Mouse (Mus musculus): ENCODE measurements around the gene Icmt. TPM values are rescaled to one million over a fixed set of nuclear protein-coding genes. Genes with fewer than 3 reads are reported as not detected.

The Icmt gene
- polyA plus RNA-seq, 1 experiment from 2014 or later: 20.7 TPM

GRCm38 (mm10) chr4:152305991-152306390 is 9.0 kb downstream of the Icmt start:
- H3K27ac ChIP-seq (ENCODE audit: low read length): no peak overlapping the region
- no peaks in the 10 kb centered on the region; the same call in 1 of the 2 replicates for H3K27me3 ChIP-seq (replicated peaks; ENCODE audit: control insufficient read depth, insufficient read depth, low read length)
- H3K36me3 ChIP-seq (ENCODE audit: control insufficient read depth, insufficient read depth): peaks cover 17% of the 10 kb centered on the region
- ATAC-seq: no peak
- H3K4me2 ChIP-seq (ENCODE audit: low read length): no peak overlapping the region
- H3K4me3 ChIP-seq (replicated peaks; ENCODE audit: low read length): no peak overlapping the region
- H3K9me3 ChIP-seq (ENCODE audit: control insufficient read depth, low read length): no peaks in the 10 kb centered on the region
- H3K4me1 ChIP-seq (replicated peaks; ENCODE audit: control insufficient read depth, insufficient read depth, low read length): no peaks in the 10 kb centered on the region
- WGBS: 91% methylated on average over 6 of the region's 6 CpGs
- H3K9ac ChIP-seq (replicated peaks; ENCODE audit: low read depth, low read length): no peak overlapping the region

- Histone ChIP-seq H3K4me1 (replicated peaks; ENCODE audit: control insufficient read depth, insufficient read depth, low read length) (no peaks in the 10 kb centered on the region), H3K9me3 (ENCODE audit: control insufficient read depth, low read length) (no peaks in the 10 kb centered on the region), H3K27ac (ENCODE audit: low read length) (no peak overlapping the region), H3K9ac (replicated peaks; ENCODE audit: low read depth, low read length) (no peak overlapping the region), H3K4me2 (ENCODE audit: low read length) (no peak overlapping the region), H3K36me3 (ENCODE audit: control insufficient read depth, insufficient read depth) (peaks cover 17% of the 10 kb centered on the region), H3K27me3 (replicated peaks; ENCODE audit: control insufficient read depth, insufficient read depth, low read length) (peaks cover 14% of the 10 kb centered on the region), H3K4me3 (replicated peaks; ENCODE audit: low read length) (no peak overlapping the region)
- ATAC-seq: no peak
- 85% methylated on average over 9 of the region's 9 CpGs for WGBS
Observed at GRCm38 (mm10) chr4:152307542-152307941, 10.5 kb downstream of the Icmt start.

- no peak for ATAC-seq
- WGBS: 3% methylated on average over 14 of the region's 14 CpGs
- H3K4me1 ChIP-seq (replicated peaks; ENCODE audit: control insufficient read depth, insufficient read depth, low read length): peaks cover 12% of the 10 kb centered on the region
- H3K4me2 ChIP-seq (ENCODE audit: low read length): peak overlapping the region; percentile 52; the same call in 1 of the 2 replicates
- H3K27me3 ChIP-seq (replicated peaks; ENCODE audit: control insufficient read depth, insufficient read depth, low read length): peaks cover 55% of the 10 kb centered on the region
- no peaks in the 10 kb centered on the region for H3K9me3 ChIP-seq (ENCODE audit: control insufficient read depth, low read length)
- H3K36me3 ChIP-seq (ENCODE audit: control insufficient read depth, insufficient read depth): no peaks in the 10 kb centered on the region
- H3K27ac ChIP-seq (ENCODE audit: low read length): no peak overlapping the region
- H3K9ac ChIP-seq (replicated peaks; ENCODE audit: low read depth, low read length): no peak overlapping the region
- no peak overlapping the region for H3K4me3 ChIP-seq (replicated peaks; ENCODE audit: low read length)
Observed at GRCm38 (mm10) chr4:152312186-152312585, 15.2 kb downstream of the Icmt start.

- H3K36me3 ChIP-seq (ENCODE audit: control insufficient read depth, insufficient read depth): no peaks in the 10 kb centered on the region
- H3K4me3 ChIP-seq (replicated peaks; ENCODE audit: low read length): peak overlapping the region; percentile 37
- ATAC-seq: peak; percentile 52
- H3K4me2 ChIP-seq (ENCODE audit: low read length): peak overlapping the region; percentile 52
- peak overlapping the region; percentile 43 for H3K9ac ChIP-seq (replicated peaks; ENCODE audit: low read depth, low read length)
- H3K27me3 ChIP-seq (replicated peaks; ENCODE audit: control insufficient read depth, insufficient read depth, low read length): peaks cover 65% of the 10 kb centered on the region
- whole genome bisulfite sequencing: under 1% methylated on average over 29 of the region's 29 CpGs
- no peak overlapping the region for H3K27ac ChIP-seq (ENCODE audit: low read length)
- H3K4me1 ChIP-seq (replicated peaks; ENCODE audit: control insufficient read depth, insufficient read depth, low read length): peaks cover 12% of the 10 kb centered on the region
- no peaks in the 10 kb centered on the region for H3K9me3 ChIP-seq (ENCODE audit: control insufficient read depth, low read length)
Observed at GRCm38 (mm10) chr4:152313211-152313632, 16.2 kb downstream of the Icmt start.

- no peaks in the 10 kb centered on the region for H3K9me3 ChIP-seq (ENCODE audit: control insufficient read depth, low read length)
- H3K36me3 ChIP-seq (ENCODE audit: control insufficient read depth, insufficient read depth): no peaks in the 10 kb centered on the region
- H3K27me3 ChIP-seq (replicated peaks; ENCODE audit: control insufficient read depth, insufficient read depth, low read length): peaks cover 71% of the 10 kb centered on the region
- H3K4me3 ChIP-seq (replicated peaks; ENCODE audit: low read length): peak overlapping the region; percentile 37
- no peak overlapping the region for H3K4me2 ChIP-seq (ENCODE audit: low read length)
- H3K9ac ChIP-seq (replicated peaks; ENCODE audit: low read depth, low read length): no peak overlapping the region
- peaks cover 16% of the 10 kb centered on the region for H3K4me1 ChIP-seq (replicated peaks; ENCODE audit: control insufficient read depth, insufficient read depth, low read length)
- ATAC-seq: no peak
- H3K27ac ChIP-seq (ENCODE audit: low read length): no peak overlapping the region
Observed at GRCm38 (mm10) chr4:152313934-152314333, 16.9 kb downstream of the Icmt start.

- no peak for ATAC-seq
- peak overlapping the region; percentile 50 for H3K4me2 ChIP-seq (ENCODE audit: low read length)
- peaks cover 71% of the 10 kb centered on the region for H3K27me3 ChIP-seq (replicated peaks; ENCODE audit: control insufficient read depth, insufficient read depth, low read length)
- H3K36me3 ChIP-seq (ENCODE audit: control insufficient read depth, insufficient read depth): no peaks in the 10 kb centered on the region
- no peaks in the 10 kb centered on the region for H3K9me3 ChIP-seq (ENCODE audit: control insufficient read depth, low read length)
- under 1% methylated on average over 43 of the region's 43 CpGs for WGBS
- no peak overlapping the region for H3K27ac ChIP-seq (ENCODE audit: low read length)
- H3K4me1 ChIP-seq (replicated peaks; ENCODE audit: control insufficient read depth, insufficient read depth, low read length): peaks cover 16% of the 10 kb centered on the region
- peak overlapping the region; percentile 19; the same call in 1 of the 2 replicates for H3K9ac ChIP-seq (replicated peaks; ENCODE audit: low read depth, low read length)
- peak overlapping the region; percentile 37 for H3K4me3 ChIP-seq (replicated peaks; ENCODE audit: low read length)
Observed at GRCm38 (mm10) chr4:152315498-152316213, 18.6 kb downstream of the Icmt start.

- Histone ChIP-seq H3K9me3 (ENCODE audit: control insufficient read depth, low read length) (no peaks in the 10 kb centered on the region), H3K9ac (replicated peaks; ENCODE audit: low read depth, low read length) (no peak overlapping the region), H3K4me2 (ENCODE audit: low read length) (no peak overlapping the region), H3K4me3 (replicated peaks; ENCODE audit: low read length) (no peak overlapping the region), H3K36me3 (ENCODE audit: control insufficient read depth, insufficient read depth) (no peaks in the 10 kb centered on the region), H3K27me3 (replicated peaks; ENCODE audit: control insufficient read depth, insufficient read depth, low read length) (peaks cover 56% of the 10 kb centered on the region), H3K27ac (ENCODE audit: low read length) (no peak overlapping the region), H3K4me1 (replicated peaks; ENCODE audit: control insufficient read depth, insufficient read depth, low read length) (peaks cover 15% of the 10 kb centered on the region)
- no peak for ATAC-seq
- 85% methylated on average over 6 of the region's 6 CpGs for WGBS
Observed at GRCm38 (mm10) chr4:152317631-152318033, 20.6 kb downstream of the Icmt start.

GRCm38 (mm10) chr4:152318517-152319234 is 21.6 kb downstream of the Icmt start, which contains the start of gene Rnf207:
Gene Rnf207 (minus strand): TSS chr4:152318993.
- H3K9ac ChIP-seq (replicated peaks; ENCODE audit: low read depth, low read length): peak within 1 kb of the TSS; percentile 29; the same call in 1 of the 2 replicates
- peak within 1 kb of the TSS; percentile 14; the same call in 1 of the 2 replicates for H3K4me3 ChIP-seq (replicated peaks; ENCODE audit: low read length)
- peaks cover 46% of the 10 kb centered on the region for H3K27me3 ChIP-seq (replicated peaks; ENCODE audit: control insufficient read depth, insufficient read depth, low read length)
- no peaks in the 10 kb centered on the region for H3K36me3 ChIP-seq (ENCODE audit: control insufficient read depth, insufficient read depth)
- ATAC-seq: 0 out of 2 replicates have a peak, but pooled peaks have one; percentile 29
- peak within 1 kb of the TSS; percentile 17; the same call in 1 of the 2 replicates for H3K4me2 ChIP-seq (ENCODE audit: low read length)
- H3K4me1 ChIP-seq (replicated peaks; ENCODE audit: control insufficient read depth, insufficient read depth, low read length): peaks cover 8% of the 10 kb centered on the region
- no peaks in the 10 kb centered on the region for H3K9me3 ChIP-seq (ENCODE audit: control insufficient read depth, low read length)
- no peak within 1 kb of the TSS for H3K27ac ChIP-seq (ENCODE audit: low read length)
- WGBS: 3% methylated on average over 26 of the region's 26 CpGs

- Histone ChIP-seq H3K9ac (replicated peaks; ENCODE audit: low read depth, low read length) (no peak overlapping the region), H3K36me3 (ENCODE audit: control insufficient read depth, insufficient read depth) (no peaks in the 10 kb centered on the region), H3K4me2 (ENCODE audit: low read length) (no peak overlapping the region), H3K4me3 (replicated peaks; ENCODE audit: low read length) (no peak overlapping the region), H3K27me3 (replicated peaks; ENCODE audit: control insufficient read depth, insufficient read depth, low read length) (peaks cover 23% of the 10 kb centered on the region), H3K9me3 (ENCODE audit: control insufficient read depth, low read length) (no peaks in the 10 kb centered on the region), H3K27ac (ENCODE audit: low read length) (no peak overlapping the region), H3K4me1 (replicated peaks; ENCODE audit: control insufficient read depth, insufficient read depth, low read length) (peaks cover 6% of the 10 kb centered on the region)
- 68% methylated on average over 5 of the region's 5 CpGs for WGBS
- no peak for ATAC-seq
Observed at GRCm38 (mm10) chr4:152321464-152321863, 24.4 kb downstream of the Icmt start.

Data from forebrain, embryonic 16.5 days (tissue).